Mouse (Mus musculus) large intestine, adult 2 months (tissue): Measurements from ENCODE around the gene Fgf22. TPM values are rescaled to one million over a fixed set of nuclear protein-coding genes. Genes with fewer than 3 reads are reported as not detected.

ENCODE experiments used
- DNase-seq: peaks from one replicate; pipeline ENCODE4 v3.0.0-alpha.2; 2012; ENCODE audit warnings: low read depth, low spot score
- WGBS: fragments of 180-500 bp; shearing (Covaris S2); methylation state at CpG from one replicate; pipeline ENCODE4 v1.1.7; 2018; 5-methylcytosine and 5-hydroxymethylcytosine counted together
- polyA plus RNA-seq: library from polyadenylated mRNA; depleted of rRNA; stranded (reverse); fragments of >200 nt; gene quantifications from 2 replicates; pipeline ENCODE4 v1.2.3, GENCODE M21; 2012; rRNA removed

The Fgf22 gene
- polyA plus RNA-seq, 1 experiment, result not detected

DNA sequence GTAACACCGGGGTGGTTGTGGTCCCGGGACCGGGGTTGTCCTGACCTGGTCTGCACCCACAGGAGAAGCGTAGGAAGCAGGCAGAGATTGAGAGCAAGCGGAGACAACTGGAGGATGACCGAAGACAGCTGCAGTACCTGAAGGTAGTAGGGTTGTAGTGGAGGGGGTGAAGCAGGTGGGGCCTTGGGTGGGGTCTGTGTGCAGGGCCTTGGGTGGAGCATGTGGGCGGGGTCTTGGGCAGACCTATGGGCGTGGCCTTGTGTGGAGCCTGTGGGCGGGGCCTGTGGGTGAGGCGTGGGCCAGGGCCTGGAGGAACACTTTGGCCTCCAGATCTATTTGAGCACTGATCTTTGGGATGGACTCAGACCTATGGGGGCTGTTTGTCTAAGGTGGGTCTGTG, 52.1 kb downstream of the Fgf22 start:
- 56% methylated on average over 10 of the region's 10 CpGs for WGBS
- no peak for DNase-seq

DNA sequence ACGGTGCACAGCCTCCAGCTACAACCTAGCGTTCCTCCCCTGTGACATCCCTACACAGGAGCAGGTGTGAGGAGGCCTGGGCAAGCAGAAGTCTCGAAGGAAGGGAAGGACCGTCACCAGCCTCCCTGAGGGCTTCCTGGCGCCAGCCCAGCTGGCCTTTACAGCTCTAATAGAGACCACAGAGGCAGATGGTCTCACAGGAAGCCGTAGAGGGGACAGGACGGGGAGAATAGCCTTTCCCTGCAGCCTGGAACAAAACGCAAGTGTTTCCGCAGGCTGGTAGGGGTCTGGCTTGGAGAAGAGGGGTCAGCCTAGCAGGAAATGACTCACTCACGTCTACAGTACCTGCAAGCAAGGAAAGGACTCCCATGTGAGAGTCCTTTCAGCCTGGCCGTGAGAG, 53.0 kb downstream of the Fgf22 start:
- DNase-seq, result no peak
- WGBS, result 74% methylated on average over 11 of the region's 11 CpGs

Other genes with a start within 250 kb of the Fgf22 start
- gene Plpp2, start 221.3 kb upstream of the Fgf22 start, polyA plus RNA-seq, result 288 and 296 TPM in 2 replicates
- gene Mier2, start 199.9 kb upstream of the Fgf22 start, polyA plus RNA-seq, result 66.3 and 88.2 TPM in 2 replicates
- gene Theg, start 167.7 kb upstream of the Fgf22 start, polyA plus RNA-seq, result not detected in 2 replicates
- gene C2cd4c, start 141.1 kb upstream of the Fgf22 start, polyA plus RNA-seq, result 0.66 and 0.68 TPM in 2 replicates
- 1.4 and 1.9 TPM in 2 replicates for gene Shc2, start 117.2 kb upstream of the Fgf22 start, polyA plus RNA-seq
- 0.06 TPM in 1 of 2 replicates, not detected in the other for gene Odf3l2, start 109.3 kb upstream of the Fgf22 start, polyA plus RNA-seq
- gene Madcam1, start 90.5 kb upstream of the Fgf22 start, polyA plus RNA-seq, result 13.9 and 17.1 TPM in 2 replicates
- gene Tpgs1, start 85.7 kb upstream of the Fgf22 start, polyA plus RNA-seq, result 43.3 and 49.2 TPM in 2 replicates
- gene Cdc34, start 72.9 kb upstream of the Fgf22 start, polyA plus RNA-seq, result 178 and 188 TPM in 2 replicates
- gene Gzmm, start 66.1 kb upstream of the Fgf22 start, polyA plus RNA-seq, result 0.73 and 0.88 TPM in 2 replicates
- gene Bsg, start 50.6 kb upstream of the Fgf22 start, polyA plus RNA-seq, result 808 and 1,022 TPM in 2 replicates
- 4.0 and 5.2 TPM in 2 replicates for gene Hcn2, start 38.4 kb upstream of the Fgf22 start, polyA plus RNA-seq
- gene Polrmt, start 8.5 kb upstream of the Fgf22 start, polyA plus RNA-seq, result 57.5 and 63.7 TPM in 2 replicates
- gene Rnf126, start 11.9 kb downstream of the Fgf22 start, polyA plus RNA-seq, result 119 and 129 TPM in 2 replicates
- 12.9 and 13.6 TPM in 2 replicates for gene Fstl3, start 22.2 kb downstream of the Fgf22 start, polyA plus RNA-seq
- gene Prss57, start 35.9 kb downstream of the Fgf22 start, polyA plus RNA-seq, result 0.29 and 0.48 TPM in 2 replicates
- 15.4 and 17.6 TPM in 2 replicates for gene Palm, start 38.5 kb downstream of the Fgf22 start, polyA plus RNA-seq
- gene Misp, start 65.9 kb downstream of the Fgf22 start, polyA plus RNA-seq, result 299 and 402 TPM in 2 replicates
- 255 and 340 TPM in 2 replicates for gene Ptbp1, start 99.4 kb downstream of the Fgf22 start, polyA plus RNA-seq
- 1.6 and 1.8 TPM in 2 replicates for gene Prtn3, start 119.4 kb downstream of the Fgf22 start, polyA plus RNA-seq
- 3.4 and 4.6 TPM in 2 replicates for gene Plppr3, start 119.6 kb downstream of the Fgf22 start, polyA plus RNA-seq
- gene Elane, start 131.2 kb downstream of the Fgf22 start, polyA plus RNA-seq, result not detected in 2 replicates
- 166 and 209 TPM in 2 replicates for gene Cfd, start 135.8 kb downstream of the Fgf22 start, polyA plus RNA-seq
- gene Med16, start 153.8 kb downstream of the Fgf22 start, polyA plus RNA-seq, result 28.6 and 36.5 TPM in 2 replicates
- not detected in 2 replicates for gene Gm26602, start 155.8 kb downstream of the Fgf22 start, polyA plus RNA-seq
- gene Kiss1r, start 161.9 kb downstream of the Fgf22 start, polyA plus RNA-seq, result 1.9 and 3.0 TPM in 2 replicates
- gene R3hdm4, start 166.1 kb downstream of the Fgf22 start, polyA plus RNA-seq, result 92.4 and 94.6 TPM in 2 replicates
- gene Arid3a, start 172.0 kb downstream of the Fgf22 start, polyA plus RNA-seq, result 3.6 and 9.1 TPM in 2 replicates
- gene Wdr18, start 205.1 kb downstream of the Fgf22 start, polyA plus RNA-seq, result 29.6 and 40.8 TPM in 2 replicates
- not detected in 2 replicates for gene Grin3b, start 215.6 kb downstream of the Fgf22 start, polyA plus RNA-seq
- 194 and 223 TPM in 2 replicates for gene Tmem259, start 229.3 kb downstream of the Fgf22 start, polyA plus RNA-seq
- gene Cnn2, start 233.5 kb downstream of the Fgf22 start, polyA plus RNA-seq, result 49.1 and 56.1 TPM in 2 replicates
- gene Abca7, start 241.4 kb downstream of the Fgf22 start, polyA plus RNA-seq, result 17.3 and 24.5 TPM in 2 replicates